Mouse (Mus musculus) regulatory T cell (primary cell): ENCODE results near the gene Bola1.

Source experiments
- in situ Hi-C: fragments of 300-600 bp; cut with MboI, MseI; formaldehyde crosslinking; loops from one replicate; pipeline ENCODE4 v1.15.1; 2025; ENCODE audit warnings: high pct_unique_total_duplicates

The Bola1 gene

DNA sequence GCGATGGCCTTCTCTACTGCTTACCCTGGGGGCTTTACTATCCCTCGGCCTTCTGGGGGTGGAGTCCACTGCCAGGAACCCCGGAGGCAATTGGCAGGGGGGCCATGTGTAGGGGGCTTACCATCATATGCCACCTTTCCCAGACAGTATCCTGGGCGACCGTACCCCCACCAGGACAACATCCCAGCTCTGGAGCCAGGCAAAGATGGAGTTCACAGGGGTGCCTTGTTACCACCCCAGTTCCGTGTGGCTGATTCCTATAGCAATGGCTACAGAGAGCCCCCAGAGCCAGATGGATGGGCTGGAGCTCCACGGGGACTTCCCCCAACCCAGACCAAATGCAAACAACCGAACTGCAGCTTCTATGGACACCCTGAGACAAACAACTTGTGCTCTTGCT is 64.0 kb downstream of the Bola1 start:
- in situ Hi-C loops = no loop called here

DNA sequence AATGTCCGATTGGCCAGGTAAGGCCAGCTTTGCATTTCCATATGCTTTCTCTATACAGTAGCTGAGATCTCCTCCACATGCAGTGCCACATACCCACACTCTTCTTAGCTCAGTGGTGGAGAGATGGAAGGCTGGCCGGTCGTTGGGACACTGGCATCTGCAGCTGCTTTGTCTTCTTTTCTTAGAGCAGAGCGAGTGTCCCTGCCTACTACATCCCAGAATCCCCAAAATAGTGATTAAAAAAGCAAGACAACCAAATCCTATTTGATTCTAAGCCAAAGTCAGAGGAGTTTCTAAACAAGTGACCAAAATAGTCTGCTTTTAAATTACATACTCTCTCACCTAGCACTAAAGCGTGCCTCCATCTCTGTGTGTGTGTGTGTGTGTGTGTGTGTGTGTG is 66.9 kb downstream of the Bola1 start:
- in situ Hi-C loops = no loop called here

DNA sequence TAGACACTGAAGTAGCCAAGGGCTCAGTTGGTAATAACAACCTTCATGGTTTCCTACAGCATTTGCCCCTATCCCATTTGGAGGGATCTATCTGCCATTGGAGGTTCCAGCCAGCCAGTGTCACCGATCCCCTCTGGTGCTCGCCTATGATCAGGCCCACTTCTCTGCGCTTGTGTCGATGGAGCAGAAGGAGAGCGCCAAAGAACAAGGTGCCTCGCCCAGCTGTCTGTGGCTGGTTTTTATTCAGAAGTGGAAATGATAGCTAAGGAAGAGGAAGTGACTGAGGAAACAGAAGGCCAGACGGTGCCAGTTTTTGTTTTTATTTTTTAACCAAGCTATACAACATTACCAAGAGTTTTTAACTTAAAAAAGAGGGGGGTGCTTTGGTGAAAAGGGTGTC is 67.7 kb downstream of the Bola1 start:
- in situ Hi-C loops = no loop called here

DNA sequence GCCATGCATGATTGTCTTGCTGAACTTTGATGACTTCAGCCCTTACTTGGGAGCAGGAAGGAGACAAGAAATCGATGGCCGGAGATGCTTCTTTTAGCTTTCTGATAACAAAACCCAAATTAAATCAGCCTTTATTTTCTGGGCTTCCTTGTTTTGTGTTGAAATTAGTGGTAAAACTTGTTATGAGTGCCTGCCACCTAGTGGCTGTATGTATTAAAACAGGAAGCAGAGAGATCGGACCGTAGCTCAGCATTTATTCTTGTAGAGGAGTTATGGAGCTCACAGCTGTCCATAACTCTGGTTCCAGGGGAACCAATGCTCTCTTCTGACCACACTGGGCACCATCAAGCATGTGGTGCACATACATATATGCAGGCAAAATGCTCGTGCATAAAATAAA is 71.6 kb downstream of the Bola1 start:
- in situ Hi-C loops = no loop called here
